Mouse (Mus musculus) adrenal gland (tissue): Measurements from ENCODE around the gene Syne4.

Source experiments
- intact Hi-C: fragments of 180-260 bp; cut with DNase I; formaldehyde crosslinking; loops from one replicate; pipeline ENCODE4 v1.15.1; 2025
- long read RNA-seq, 2 experiments: library from polyadenylated mRNA; unstranded; transcript quantifications; one replicate each; pipeline ENCODE4 v2.0.0; 2020; ENCODE audit warnings: borderline replicate concordance in 1 of 2; ENCODE audit not compliant: insufficient replicate concordance in 1 of 2

Gene Syne4
- long read RNA-seq, experiment 1, partial matches to known transcripts: 0 of 2 reads
- long read RNA-seq, experiment 1, other reads (novel, unspliced or antisense): 1 of 2 reads
- long read RNA-seq, experiment 2, partial matches to known transcripts: 0 of 11 reads
- long read RNA-seq, experiment 2, other reads (novel, unspliced or antisense): 6 of 11 reads

DNA sequence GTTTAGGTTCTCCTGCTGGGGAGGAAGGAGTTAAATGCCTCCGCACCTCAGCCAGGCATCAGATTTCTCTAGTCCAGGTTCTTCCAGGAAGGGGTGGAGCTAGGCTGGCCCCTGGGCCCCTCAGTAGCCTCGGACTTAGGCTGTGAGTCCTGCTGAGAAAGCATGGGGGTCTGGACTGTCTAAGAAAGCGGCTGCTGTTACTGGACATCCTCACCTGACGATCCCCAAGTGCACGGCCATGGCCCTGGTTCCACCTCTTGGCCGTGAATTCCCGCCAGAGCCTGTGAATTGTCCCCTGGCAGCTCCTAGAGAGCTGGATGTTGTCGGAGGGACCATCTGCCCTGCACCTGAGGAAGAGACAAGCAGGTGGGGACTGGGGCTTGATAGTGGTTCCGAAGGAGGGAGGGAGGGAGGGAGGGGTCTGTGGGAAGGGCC is at the start of gene Syne4:
Syne4 (plus strand) TSS at position 87 of the 435 bp plus-strand sequence.
- intact Hi-C loops: no loop called here

DNA sequence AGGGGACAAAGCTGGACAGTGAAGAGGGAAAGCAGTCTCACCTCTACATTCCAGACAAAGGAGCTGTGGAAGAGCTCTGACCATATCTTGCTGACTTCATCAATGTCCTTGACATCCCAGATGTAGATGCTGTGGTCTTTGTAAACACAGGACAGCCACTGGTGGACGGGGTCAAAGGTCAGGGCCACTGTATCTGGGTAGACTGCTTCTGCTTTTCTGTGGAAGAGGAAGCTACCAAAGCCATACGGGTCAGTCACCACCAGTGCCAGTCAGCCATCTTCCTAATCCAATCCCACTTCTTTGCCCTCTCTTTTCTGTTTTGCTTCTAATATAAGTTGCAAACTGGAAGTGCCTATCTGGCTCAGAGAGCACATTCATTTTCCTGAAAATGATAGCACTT is 49.6 kb upstream of the Syne4 start:
- intact Hi-C loops: no loop called here

DNA sequence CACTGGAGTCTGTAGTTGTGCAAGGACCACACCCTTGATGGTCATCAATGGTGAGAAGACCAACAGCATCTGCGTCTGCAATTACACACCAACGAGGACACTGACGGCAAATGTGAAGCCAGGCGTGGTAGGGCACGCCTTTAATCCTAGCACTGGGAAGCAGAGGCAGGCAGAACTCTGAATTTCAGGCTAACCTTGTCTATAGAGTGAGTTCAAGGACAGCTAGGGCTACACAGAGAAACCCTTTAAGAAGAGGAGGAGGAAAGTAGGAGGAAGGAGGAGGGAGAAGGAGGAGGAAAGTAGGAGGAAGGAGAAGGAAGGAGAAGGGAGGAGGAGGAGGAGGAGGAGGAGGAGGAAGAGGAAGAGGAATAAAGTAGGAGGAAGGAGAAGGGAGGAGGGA is 49.1 kb upstream of the Syne4 start:
- intact Hi-C loops: no loop called here

DNA sequence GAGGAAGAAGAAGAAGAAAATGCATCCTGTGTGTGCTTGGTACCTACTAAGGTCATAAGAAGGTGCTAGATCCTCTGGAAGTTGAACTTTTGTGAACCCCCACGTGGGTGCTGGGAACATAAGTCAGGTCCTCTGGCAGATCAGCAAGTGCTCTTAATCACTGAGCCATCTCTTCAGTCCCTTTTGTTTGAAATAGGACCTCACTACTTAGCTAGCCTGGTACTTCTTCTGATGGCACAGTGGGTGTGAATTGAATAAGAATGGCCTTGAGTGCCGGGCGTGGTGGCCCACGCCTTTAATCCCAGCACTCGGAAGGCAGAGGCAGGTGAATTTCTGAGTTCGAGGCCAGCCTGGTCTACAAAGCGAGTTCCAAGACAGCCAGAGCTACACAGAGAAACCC is 48.7 kb upstream of the Syne4 start:
- intact Hi-C loops: no loop called here

DNA sequence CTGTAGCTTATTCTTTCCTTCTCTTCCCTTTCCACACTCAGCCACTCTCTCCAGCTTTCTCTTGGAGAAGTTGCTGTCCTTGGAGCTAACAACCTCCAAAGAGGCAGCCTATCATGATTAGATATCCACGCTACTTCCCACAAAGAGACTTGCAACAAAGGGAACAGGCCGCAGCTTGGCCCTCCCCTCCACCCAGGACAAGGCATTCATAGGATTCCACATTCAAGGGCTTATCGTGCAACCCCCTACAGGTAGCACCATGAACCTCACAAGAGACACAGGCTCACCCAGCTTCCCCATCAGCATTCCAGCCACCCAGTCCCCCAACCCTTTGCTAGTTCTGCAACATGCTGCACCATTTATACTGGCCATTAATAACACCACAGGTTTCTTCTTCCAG is 47.8 kb upstream of the Syne4 start:
- intact Hi-C loops: no loop called here

DNA sequence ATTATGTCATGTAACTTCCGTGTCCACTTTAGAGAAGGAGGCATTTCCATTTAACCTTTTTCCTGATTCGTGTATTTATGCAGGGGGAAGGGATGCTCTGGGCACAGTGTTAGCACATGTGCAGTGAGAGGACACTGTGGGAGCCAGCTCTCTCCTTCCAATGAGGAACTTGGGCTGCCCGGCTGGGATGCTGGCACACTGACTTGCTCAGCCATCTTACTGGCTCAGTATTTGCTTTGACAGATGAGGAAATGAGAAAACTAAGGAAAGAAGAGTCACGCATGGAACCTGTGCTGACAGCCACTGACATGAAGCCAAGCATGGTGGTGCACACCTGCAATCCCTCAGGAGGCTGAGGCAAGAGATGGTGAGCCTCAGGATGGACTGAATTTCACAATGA is 45.0 kb upstream of the Syne4 start:
- intact Hi-C loops: no loop called here

DNA sequence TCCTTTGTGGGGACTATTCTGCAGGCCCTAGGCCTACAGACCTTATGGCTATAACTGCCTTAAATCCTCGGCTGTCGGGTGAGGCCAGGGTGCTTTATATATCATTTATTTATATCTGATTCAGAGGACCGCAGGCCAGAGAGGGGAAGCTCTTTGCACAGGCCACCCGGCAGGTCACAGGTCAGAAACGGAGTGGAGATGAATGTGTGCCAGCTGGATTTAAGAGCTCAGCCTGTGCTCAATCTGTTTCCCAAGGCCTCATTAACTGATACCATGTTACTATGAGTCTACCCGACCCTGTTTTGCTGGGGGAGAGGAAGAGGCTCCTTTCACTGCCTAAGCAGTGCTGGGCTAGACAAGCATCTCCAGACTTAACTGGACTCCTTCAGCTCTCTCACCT is 40.2 kb upstream of the Syne4 start:
- intact Hi-C loops: no loop called here

DNA sequence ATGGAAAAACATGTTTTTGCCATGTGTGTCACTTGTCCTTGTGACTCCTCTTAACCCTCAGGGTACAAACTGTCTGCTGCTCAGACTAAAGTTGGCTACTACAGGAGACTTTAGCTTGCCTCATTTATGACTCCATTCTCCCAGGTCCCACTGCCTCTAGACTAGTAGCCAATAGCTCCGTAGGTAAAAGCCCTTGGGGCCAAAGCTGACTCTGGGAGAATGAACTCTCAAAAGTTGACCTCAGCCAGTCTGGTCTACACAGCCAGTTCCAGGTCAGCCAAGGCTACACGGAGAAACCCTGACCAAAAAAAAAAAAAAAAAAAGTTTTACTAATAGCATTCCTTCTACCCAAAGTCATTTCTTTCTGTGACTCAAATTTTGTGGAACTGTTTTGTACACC is 35.7 kb upstream of the Syne4 start:
- intact Hi-C loops: no loop called here

DNA sequence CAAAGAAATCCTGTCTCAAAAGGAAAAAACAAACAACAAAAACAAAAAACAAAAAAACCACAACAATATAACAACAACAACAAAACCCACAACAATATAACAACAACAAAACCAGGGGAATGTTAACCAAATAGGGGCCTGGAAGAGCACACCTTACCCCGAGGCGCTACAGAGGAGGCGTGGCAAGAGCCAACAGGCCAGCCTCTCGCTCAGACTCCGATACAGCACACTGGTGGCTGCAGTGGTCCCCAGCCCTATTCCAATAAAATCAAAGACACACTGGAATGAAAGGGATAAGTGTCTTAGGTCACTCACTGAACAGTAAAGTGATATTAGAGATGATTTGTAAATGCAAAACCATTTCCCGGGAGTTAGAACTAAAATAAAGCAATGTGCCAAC is 35.1 kb upstream of the Syne4 start:
- intact Hi-C loops: no loop called here

DNA sequence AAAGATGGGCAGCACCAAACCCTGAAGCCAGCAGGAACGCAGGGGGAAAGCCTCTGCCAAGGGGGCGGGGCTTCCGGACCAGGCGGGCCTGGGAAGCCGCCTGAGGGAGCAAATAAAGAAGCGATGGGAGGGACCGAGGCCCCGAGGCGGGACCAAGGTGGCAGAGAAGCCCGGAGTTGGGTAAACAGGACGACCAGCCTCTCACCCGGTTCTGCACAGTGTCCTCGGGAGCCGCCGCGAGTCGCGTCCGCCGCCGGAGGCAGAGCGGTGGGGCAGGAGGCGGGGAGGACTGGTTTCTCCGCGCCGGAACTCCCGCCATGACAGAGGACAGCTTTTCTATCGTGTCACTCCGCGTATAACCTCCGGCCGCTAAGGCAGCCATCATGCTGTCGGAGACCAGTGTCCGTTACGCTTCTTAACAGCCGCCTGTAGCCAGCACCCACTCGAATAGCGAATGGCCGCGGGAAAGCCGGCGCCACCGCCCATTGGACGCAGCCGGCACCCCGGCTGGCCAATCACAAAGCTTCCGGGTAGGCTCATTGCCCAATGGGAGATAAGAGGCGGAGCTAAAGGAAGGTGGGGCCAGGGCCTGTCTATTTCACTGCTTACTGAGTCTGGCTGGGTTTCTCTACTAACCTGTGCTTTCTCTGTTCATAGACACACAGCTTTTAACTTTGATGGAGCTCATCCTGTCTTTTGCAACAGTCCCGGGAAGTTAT is 34.5 kb upstream of the Syne4 start, which contains the start of the genes Thap8 and Wdr62:
Thap8 (plus strand) TSS at position 144 of the 719 bp plus-strand sequence.
Wdr62 (minus strand) TSS at position 469 of the 719 bp plus-strand sequence.
- intact Hi-C loops: no loop called here

DNA sequence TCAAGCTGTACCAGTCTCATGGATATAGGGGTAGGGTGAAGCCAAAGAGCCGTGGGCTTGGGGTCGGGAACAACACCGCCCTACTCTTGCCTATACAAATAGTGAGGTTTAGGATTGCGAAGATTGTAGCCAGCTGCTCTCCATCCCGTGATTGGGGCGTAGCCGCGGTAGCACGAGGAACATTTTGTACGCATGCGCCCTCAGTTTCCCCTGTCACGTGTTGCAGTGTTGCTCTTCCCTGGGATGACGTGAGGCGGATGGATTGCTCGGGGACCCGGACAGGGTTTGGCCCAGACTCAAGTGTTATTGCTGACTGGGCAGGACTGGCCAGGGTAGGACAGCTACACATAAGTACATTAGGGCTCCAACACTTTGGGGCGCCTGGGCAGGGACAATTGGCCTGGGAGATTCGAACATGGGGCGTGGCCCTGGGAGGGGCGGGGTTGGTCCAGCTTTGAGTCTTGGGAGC is 33.9 kb upstream of the Syne4 start:
- intact Hi-C loops: no loop called here

DNA sequence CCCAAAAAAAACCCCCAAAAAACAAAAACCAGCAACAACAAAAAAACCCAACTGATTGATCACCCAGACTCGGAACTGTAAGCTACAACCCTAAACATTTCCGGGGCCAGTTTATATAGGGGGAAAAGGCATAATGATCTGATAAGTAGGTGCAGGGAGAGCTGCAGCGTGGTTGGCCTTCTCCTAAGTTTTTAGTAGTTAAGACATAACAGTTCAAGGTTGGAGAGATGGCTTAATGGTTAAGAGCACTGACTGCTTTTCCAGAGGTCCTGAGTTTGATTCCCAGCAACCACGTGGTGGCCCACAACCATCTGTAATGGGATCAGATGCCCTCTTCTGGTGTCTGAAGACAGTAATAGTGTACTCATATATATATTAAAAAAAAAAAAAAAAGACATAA is 33.1 kb upstream of the Syne4 start:
- intact Hi-C loops: no loop called here

DNA sequence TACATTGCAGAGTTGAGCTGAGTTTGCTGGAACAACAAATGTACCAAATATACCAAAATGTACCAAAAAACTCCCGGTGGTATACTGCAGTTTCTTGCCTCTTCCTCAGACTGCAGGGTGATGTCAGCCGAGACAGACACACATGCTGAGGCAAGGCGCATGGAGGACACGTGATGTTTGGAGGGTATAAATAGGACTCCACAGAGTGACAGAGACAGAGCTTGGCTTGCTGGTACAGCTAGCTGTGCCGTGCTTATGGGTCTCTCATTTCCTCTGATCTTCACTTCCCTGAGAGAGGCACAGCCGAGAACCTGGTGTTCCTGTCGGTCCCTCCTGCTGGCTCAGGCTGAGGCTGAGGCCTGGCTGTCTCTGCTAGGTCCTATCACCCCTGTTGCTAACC is 31.9 kb upstream of the Syne4 start:
- intact Hi-C loops: no loop called here

DNA sequence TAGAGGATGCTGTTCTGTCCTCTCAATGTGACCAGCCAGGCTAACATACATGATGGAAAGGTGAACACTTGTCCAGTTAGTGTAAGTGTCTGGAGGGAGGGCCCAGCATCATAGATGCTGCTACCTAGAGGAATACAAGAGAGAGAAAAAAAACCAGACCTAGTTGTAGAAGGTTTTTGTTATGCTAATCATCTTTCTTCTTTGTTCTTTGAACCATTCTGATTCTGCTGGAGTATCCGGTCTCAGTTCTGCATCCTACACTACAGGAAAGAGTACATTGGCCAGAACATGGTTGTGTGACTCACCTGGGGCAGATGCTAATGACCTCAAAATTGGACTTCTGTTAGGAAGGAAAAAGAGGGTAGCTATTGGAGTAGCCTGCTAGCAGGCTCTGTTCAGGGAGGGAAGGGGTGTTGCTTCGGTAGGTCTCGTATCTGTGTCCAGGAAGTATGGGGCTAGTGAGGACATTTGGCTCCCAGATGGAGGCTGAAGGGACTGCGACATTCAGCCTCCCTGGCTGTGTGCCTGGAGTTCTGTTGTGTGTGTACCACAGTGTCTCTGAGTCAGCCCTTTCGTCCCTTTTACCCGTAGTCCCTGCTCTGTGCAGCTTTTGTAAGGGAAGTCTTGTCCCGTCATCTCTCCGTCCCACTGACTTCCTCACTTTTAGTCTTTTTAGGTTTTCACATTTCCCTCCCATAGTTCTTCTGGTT is 27.8 kb upstream of the Syne4 start:
- intact Hi-C loops: no loop called here

DNA sequence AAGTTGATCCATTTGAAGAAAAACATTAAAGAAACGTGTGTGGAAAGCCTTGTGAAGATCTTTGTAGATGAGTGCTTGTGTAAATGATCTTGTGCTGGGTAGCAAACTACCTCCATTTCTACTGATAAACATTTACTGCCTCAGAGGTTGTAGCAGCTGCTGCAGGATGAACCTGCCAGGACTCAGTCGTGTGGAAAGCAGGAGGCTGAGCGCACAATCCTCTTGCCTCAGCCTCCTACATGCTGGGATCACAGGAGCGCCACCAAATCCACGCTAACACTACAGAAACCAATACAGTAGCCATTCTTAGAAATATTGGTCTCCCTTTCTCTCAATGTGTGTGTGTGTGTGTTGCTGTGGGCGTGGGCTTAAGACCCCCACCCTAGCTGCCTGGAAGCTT is 26.6 kb upstream of the Syne4 start:
- intact Hi-C loops: no loop called here

DNA sequence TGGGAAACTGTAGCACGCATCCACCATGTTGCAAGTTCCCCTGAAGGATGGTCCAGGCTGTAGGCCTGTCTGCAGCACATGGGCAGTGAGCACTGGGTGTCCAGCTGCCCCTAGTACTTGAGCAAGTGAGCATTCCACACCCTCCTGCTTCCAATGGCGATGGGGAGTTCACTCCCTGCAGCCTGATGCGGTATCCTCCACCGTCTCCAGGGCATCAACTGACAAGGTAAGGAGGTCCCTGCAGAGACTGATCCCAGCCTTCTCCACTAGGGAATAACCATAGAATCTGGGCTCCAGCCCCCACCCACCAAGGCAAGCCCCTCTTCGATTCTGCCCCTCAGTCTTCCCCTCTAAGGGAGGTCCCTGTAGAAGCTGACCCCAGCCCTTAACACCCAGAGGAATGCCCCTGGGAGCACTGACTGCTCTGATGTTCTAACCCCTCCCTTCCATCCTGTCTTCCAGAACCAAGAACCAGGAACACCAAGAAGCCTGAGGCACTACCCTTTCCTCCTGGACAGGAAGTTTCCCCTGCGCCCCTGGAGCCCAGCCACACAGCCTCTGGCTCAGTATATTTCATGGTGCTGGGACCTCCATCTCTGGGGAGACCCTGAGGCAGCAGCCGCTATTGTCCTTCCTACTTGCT is 25.4 kb upstream of the Syne4 start:
- intact Hi-C loops: no loop called here

DNA sequence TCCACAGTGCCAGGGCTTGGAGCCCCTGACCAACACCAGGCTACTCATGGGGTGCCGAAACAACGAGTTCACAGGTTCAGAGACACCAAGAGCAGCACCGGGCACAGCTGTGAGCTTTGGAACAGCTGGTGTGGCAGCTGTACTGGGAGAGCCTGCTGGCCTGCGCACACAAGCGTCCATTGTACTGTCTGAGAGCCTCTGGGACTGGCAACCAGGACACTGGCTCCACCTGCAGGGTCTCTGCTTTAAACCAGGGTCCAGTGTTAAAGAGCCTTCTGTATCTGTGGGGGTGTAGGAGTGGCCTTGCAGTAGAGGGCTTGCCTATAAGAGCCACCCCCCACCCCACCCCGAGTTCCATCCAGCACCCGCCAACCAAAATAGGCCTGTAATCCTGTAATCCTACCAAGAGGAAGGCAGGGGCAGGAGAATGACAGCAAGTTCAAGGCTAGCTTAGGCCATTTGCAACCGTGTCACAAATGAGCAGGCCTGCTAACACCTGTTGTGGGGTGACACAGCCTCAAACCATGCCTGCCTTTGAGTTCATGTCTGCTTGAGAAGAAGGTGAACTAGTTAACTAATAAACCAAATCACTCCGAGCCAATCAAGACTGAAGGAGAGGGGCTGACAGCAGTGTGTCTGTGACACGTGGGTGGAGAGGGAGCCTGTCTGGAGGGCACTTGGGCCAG is 24.8 kb upstream of the Syne4 start:
- intact Hi-C loops: no loop called here

DNA sequence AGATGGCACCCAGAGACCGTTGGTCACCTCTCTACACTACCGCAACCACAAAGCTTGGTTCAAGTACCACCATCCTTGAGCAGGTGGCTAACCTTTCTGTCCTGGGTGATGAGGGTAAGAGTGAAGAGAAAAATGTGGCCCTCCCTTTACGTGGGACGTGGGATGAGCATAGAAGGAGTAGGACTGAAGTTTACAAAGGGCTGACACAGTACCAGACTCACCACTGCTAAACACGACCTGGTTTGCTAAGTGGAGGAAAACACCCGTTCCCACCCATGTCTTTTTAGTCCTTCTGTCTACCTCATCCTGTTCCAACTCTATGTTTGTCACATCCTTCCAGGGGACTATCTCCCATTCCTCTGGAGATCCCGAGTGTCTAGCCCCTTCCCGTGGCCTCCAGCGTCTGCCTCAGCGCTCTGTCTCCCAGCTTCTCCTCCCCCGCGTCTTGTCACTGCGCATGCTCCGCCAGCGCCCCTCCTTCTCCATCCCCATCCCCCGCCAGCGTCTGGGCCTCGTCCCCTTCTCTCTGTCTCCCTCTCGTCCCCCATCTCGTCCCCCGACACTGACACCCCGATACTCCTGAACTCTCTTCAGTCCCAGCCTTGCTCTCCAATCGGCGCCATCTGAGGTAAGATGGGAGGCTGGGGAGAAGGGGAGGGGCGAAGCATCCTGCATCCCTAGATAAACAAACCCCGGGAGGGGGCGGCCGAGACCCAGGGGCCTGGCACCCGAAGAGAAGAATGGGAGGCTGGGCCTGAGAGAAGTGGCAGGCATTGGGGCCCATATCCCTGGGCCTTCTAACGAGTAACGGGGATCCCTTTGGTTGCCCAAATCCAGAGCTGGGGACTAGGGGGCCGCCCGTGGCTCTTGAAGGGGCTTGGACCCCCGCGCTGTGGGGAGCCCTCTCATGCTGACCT is 23.1 kb upstream of the Syne4 start, which contains the start of gene Clip3:
Clip3 (plus strand) TSS at position 514 of the 917 bp plus-strand sequence.
- intact Hi-C loops: no loop called here

DNA sequence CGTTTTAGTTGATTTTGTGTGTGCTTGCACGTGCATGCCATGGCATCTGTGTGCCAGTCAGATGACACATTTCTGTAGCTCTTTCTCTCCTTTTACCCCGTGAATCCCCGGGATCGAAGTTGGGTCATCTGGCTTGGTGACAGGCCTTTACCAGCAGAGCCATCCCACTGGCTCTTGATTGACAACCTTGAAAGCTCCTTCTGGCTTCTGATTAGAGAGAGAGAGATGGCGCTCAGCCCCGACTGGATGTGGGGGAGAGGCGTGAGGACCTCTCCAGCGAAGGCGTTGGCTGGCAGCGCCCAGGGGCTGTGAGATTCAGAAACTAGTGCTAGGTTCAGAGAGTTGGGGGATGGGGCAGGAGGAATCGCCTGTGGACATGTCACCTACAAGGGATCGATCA is 20.8 kb upstream of the Syne4 start:
- intact Hi-C loops: no loop called here

DNA sequence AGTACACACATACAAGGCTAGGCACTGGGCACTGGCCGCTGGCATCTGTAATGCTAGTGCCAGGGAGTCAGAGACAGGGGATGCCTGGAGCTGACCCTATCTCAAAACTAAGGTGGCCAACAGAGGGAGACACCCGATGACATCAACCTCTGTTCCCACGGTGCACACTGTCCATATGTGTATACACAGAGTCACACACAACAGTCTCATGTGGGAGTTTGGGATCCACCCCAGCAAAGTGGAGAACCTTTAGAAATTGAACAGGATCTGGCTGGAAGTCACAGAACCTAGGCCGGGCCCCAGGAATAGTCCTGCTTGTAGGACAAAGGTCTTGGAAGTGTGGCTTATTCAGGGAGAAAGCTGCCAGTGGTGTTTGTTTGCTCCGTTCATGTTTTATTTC is 20.3 kb upstream of the Syne4 start:
- intact Hi-C loops: no loop called here
